In the genomic region with DNA sequence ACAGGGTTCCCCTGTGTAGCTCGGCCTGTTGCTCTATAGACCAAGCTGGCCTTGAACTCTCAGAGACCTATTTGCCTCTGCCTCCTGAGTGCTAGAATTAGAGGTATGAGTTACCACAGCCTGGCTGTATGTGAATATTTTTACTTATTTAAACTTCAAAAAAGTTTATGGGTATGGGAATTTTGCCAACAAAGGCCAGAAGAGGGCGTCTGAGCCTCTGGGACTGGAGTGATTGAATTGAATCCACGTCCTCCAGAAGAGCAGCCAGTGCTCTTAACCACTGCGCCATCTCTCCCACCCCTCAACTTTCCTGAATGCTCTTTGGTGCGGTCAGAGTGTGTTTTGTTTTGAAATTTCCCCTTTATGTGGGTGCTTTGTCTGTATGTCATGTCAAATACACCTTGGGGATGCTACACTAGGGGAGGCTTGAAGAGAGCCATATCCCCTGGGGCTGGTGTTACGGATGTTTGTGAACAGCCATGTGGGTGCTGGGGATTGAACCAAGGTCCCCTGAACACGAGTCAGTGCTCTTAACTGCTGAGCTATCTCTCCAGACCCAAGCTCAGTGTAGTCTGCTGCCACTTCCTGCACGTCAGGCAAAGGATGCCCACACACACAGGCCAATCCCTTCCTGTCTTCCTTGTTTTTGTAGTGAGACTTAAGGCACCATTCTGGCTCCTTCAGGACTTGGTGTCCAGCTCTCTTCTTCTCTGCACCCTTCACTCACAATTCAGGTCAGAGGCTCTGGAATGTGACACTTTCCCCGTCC, we compare ENCODE assay signal across 1 mouse cellular context.
TF ChIP-seq lines count a peak whose summit lies in the region.

No protein-coding gene starts in this region.

TF ChIP-seq in MEL, 35 proteins besides CTCF, POLR2A, EP300 and RAD21:
- TF ChIP-seq NRF1 (IDR thresholded peaks at IDR 0.05; ENCODE audit: insufficient read depth, low read depth, low read length, poor library complexity, severe bottlenecking): no peak
- no peak for TF ChIP-seq USF1 (IDR thresholded peaks at IDR 0.05; ENCODE audit: low read depth, low read length)
- no peak for TF ChIP-seq ETS1 (IDR thresholded peaks at IDR 0.05; ENCODE audit: low read depth, low read length)
- no peak for TF ChIP-seq POLR2AphosphoS2 (IDR thresholded peaks at IDR 0.05; ENCODE audit: low read length)
- no peak for TF ChIP-seq NELFE (IDR thresholded peaks at IDR 0.05; ENCODE audit: low read depth, low read length)
- no peak for TF ChIP-seq MAX (IDR thresholded peaks at IDR 0.05; ENCODE audit: low read length)
- no peak for TF ChIP-seq UBTF (IDR thresholded peaks at IDR 0.05; ENCODE audit: borderline replicate concordance, insufficient read depth, low read depth, low read length)
TF ChIP-seq in MEL: peak in this region for 0.
